In the genomic region with DNA sequence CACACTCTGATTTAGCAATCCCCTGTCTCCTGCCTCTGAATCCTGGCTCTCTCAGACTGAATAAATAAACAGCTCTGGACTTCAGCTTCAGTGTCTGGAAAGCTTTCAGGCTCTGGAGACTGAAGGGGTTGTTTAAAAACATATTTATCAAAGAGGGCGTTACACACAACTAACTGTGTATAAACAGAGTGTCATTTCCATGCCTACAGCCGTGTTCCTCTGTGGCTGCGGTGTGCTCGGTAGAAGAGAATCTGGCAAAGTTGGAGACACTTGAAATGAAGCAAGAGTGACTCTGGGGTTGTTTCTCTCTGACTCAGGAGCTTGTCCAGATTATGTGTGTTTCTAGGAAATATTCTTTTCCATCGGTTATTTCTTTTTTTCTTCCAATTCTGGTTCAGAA, we compare ENCODE assay signal across 26 mouse cellular contexts.
A peak's percentile ranks its signal among the peaks of the same experiment; 100 is the strongest.
DNase-seq lines count a peak whose midpoint lies in the region; ATAC-seq lines count a peak whose summit lies in the region.
"Had no signal": no experiment of that assay in that cellular context is flagged by ENCODE, and none has a peak within 500 bp of the region (broad histone marks: within the 10 kb centered on the region; RNA-seq: fewer than 3 reads in every experiment).

No protein-coding gene starts in this region.

- 0 out of 2 replicates have a peak, but pooled peaks cover 2% of the 10 kb centered on the region for H3K27me3 ChIP-seq in embryonic facial prominence, embryonic 14.5 days (replicated peaks; ENCODE audit: control insufficient read depth, insufficient read depth, low read length)
- no peaks in the 10 kb centered on the region for H3K27me3 ChIP-seq in embryonic facial prominence, embryonic 10.5 days (replicated peaks; ENCODE audit: low read depth, poor library complexity, severe bottlenecking)
- H3K27me3 ChIP-seq in heart, embryonic 12.5 days (replicated peaks): no peaks in the 10 kb centered on the region
- H3K27me3 ChIP-seq in stomach, embryonic 16.5 days (ENCODE audit: control insufficient read depth, insufficient read depth, low read length): no peaks in the 10 kb centered on the region
- H3K27me3 ChIP-seq: CH12.LX; embryonic facial prominence, embryonic 15.5 days; forebrain, embryonic 13.5 days; lung, embryonic 15.5 days; megakaryocyte, embryonic 14.5 days; midbrain, embryonic 13.5 days; neural tube, embryonic 13.5 days had no signal

- no peak overlapping the region for H3K4me2 ChIP-seq in embryonic facial prominence, embryonic 14.5 days (ENCODE audit: low read depth, low read length)
- no peak overlapping the region for H3K4me2 ChIP-seq in heart, embryonic 12.5 days
- H3K4me2 ChIP-seq in stomach, embryonic 16.5 days (ENCODE audit: low read depth, low read length): no peak overlapping the region
- H3K4me2 ChIP-seq: embryonic facial prominence, embryonic 15.5 days; forebrain, embryonic 13.5 days; hindbrain, embryonic 14.5 days; lung, embryonic 15.5 days; midbrain, embryonic 13.5 days; neural tube, embryonic 13.5 days had no signal

- no peak for ATAC-seq in embryonic facial prominence, embryonic 14.5 days (ENCODE audit: low read depth)
- ATAC-seq in heart, embryonic 12.5 days (ENCODE audit: insufficient number of reproducible peaks, low FRiP score): no peak
- ATAC-seq in stomach, embryonic 16.5 days (ENCODE audit: insufficient read depth, low FRiP score): peak; percentile 40; the same call in 1 of the 2 replicates
- ATAC-seq: forebrain, embryonic 13.5 days; intestine, postnatal 0 days; midbrain, embryonic 13.5 days had no signal

- H3K9ac ChIP-seq in embryonic facial prominence, embryonic 14.5 days (ENCODE audit: low read depth, low read length): no peak overlapping the region
- H3K9ac ChIP-seq in heart, embryonic 12.5 days: no peak overlapping the region
- no peak overlapping the region for H3K9ac ChIP-seq in stomach, embryonic 16.5 days (ENCODE audit: low read length)
- H3K9ac ChIP-seq: embryonic facial prominence, embryonic 15.5 days; forebrain, embryonic 13.5 days; hindbrain, embryonic 14.5 days; liver, embryonic 14.5 days; lung, embryonic 15.5 days; midbrain, embryonic 13.5 days; neural tube, embryonic 13.5 days had no signal

- no peaks in the 10 kb centered on the region for H3K9me3 ChIP-seq in embryonic facial prominence, embryonic 14.5 days (ENCODE audit: control insufficient read depth, low read length)
- H3K9me3 ChIP-seq in embryonic facial prominence, embryonic 10.5 days: no peaks in the 10 kb centered on the region
- no peaks in the 10 kb centered on the region for H3K9me3 ChIP-seq in heart, embryonic 12.5 days (replicated peaks)
- H3K9me3 ChIP-seq in stomach, embryonic 16.5 days (replicated peaks; ENCODE audit: control insufficient read depth, low read length): no peaks in the 10 kb centered on the region
- H3K9me3 ChIP-seq: embryonic facial prominence, embryonic 15.5 days; forebrain, embryonic 13.5 days; lung, embryonic 15.5 days; megakaryocyte, embryonic 14.5 days; midbrain, embryonic 13.5 days; neural tube, embryonic 13.5 days had no signal

- 56% methylated on average over 5 of the region's 5 CpGs for whole genome bisulfite sequencing in embryonic facial prominence, embryonic 14.5 days
- WGBS in embryonic facial prominence, embryonic 10.5 days: 74% methylated on average over 5 of the region's 5 CpGs
- 62% methylated on average over 5 of the region's 5 CpGs for WGBS in heart, embryonic 12.5 days
- whole genome bisulfite sequencing in stomach, embryonic 16.5 days: 36% methylated on average over 5 of the region's 5 CpGs

- H3K27ac ChIP-seq in embryonic facial prominence, embryonic 14.5 days (replicated peaks; ENCODE audit: low read depth, low read length): no peak overlapping the region
- no peak overlapping the region for H3K27ac ChIP-seq in embryonic facial prominence, embryonic 10.5 days (replicated peaks)
- no peak overlapping the region for H3K27ac ChIP-seq in heart, embryonic 12.5 days (ENCODE audit: poor library complexity, severe bottlenecking)
- H3K27ac ChIP-seq in stomach, embryonic 16.5 days (ENCODE audit: low read length): no peak overlapping the region
- H3K27ac ChIP-seq: embryonic facial prominence, embryonic 15.5 days; forebrain, embryonic 13.5 days; heart, adult 2 months; hindbrain, embryonic 14.5 days; liver, embryonic 14.5 days; lung, embryonic 15.5 days; midbrain, embryonic 13.5 days; neural tube, embryonic 13.5 days had no signal

- H3K4me3 ChIP-seq in embryonic facial prominence, embryonic 14.5 days (ENCODE audit: low read depth, low read length): no peak overlapping the region
- no peak overlapping the region for H3K4me3 ChIP-seq in embryonic facial prominence, embryonic 10.5 days
- H3K4me3 ChIP-seq in heart, embryonic 12.5 days: no peak overlapping the region
- H3K4me3 ChIP-seq in stomach, embryonic 16.5 days (replicated peaks; ENCODE audit: low read length): no peak overlapping the region
- H3K4me3 ChIP-seq: embryonic facial prominence, embryonic 15.5 days; forebrain, embryonic 13.5 days; heart, adult 2 months; lung, embryonic 15.5 days; megakaryocyte, embryonic 14.5 days; midbrain, embryonic 13.5 days; neural tube, embryonic 13.5 days had no signal

- intact Hi-C loops in heart, postnatal 10 days (cut with DNase I): loop anchor here (5.0 kb wide), 1 partner anchor 105 kb away; no protein-coding TSS in a partner anchor

- 0 out of 2 replicates have a peak, but pooled peaks cover 3% of the 10 kb centered on the region for H3K4me1 ChIP-seq in embryonic facial prominence, embryonic 14.5 days (ENCODE audit: control insufficient read depth, insufficient read depth, low read length)
- H3K4me1 ChIP-seq in embryonic facial prominence, embryonic 10.5 days: no peaks in the 10 kb centered on the region
- H3K4me1 ChIP-seq in heart, embryonic 12.5 days (replicated peaks): no peaks in the 10 kb centered on the region
- H3K4me1 ChIP-seq in stomach, embryonic 16.5 days (ENCODE audit: control insufficient read depth, insufficient read depth, low read length): 0 out of 2 replicates have a peak, but pooled peaks cover 3% of the 10 kb centered on the region
- H3K4me1 ChIP-seq: embryonic facial prominence, embryonic 15.5 days; forebrain, embryonic 13.5 days; megakaryocyte, embryonic 14.5 days; neural tube, embryonic 13.5 days had no signal

- DNase-seq in embryonic facial prominence, embryonic 14.5 days (ENCODE audit: low spot score): peak; percentile 17
- no peak for DNase-seq in embryonic facial prominence, embryonic 10.5 days (ENCODE audit: low spot score)
- peak; percentile 5 to 15 for DNase-seq in heart, postnatal 10 days
- DNase-seq in NIH3T3 (ENCODE audit: low read depth): peak; percentile 68
- no peak for DNase-seq in layer of hippocampus, adult 9-11 months
- DNase-seq: adrenal gland, postnatal 14 days; cerebellum, adult 11 months; cerebellum, postnatal 10 days; gastrocnemius, postnatal 25 days; kidney, postnatal 14 days; liver; right cerebral cortex, postnatal 4 days; thymus, postnatal 14 days had no signal

- no peaks in the 10 kb centered on the region for H3K36me3 ChIP-seq in embryonic facial prominence, embryonic 14.5 days (ENCODE audit: control insufficient read depth, insufficient read depth, low read length)
- no peaks in the 10 kb centered on the region for H3K36me3 ChIP-seq in embryonic facial prominence, embryonic 10.5 days (replicated peaks)
- no peaks in the 10 kb centered on the region for H3K36me3 ChIP-seq in heart, embryonic 12.5 days
- no peaks in the 10 kb centered on the region for H3K36me3 ChIP-seq in stomach, embryonic 16.5 days (ENCODE audit: control insufficient read depth, insufficient read depth, low read length)
- H3K36me3 ChIP-seq: embryonic facial prominence, embryonic 15.5 days; lung, embryonic 15.5 days; midbrain, embryonic 13.5 days; neural tube, embryonic 13.5 days had no signal

Comparison
In these comparisons a context has a peak if more than half of its experiments do, and no peak if none do; other contexts are left out.
1. DNase-seq: peak in embryonic facial prominence, embryonic 14.5 days (single experiment), heart, postnatal 10 days (2 of 2) and NIH3T3 (single experiment); none in embryonic facial prominence, embryonic 10.5 days (single experiment) and layer of hippocampus, adult 9-11 months (single experiment).